ENCODE assay signal across 8 mouse cellular contexts in genomic region chr6:29736610-29737458, GRCm38 (mm10). TPM values are rescaled to one million over a fixed set of nuclear protein-coding genes. Genes with fewer than 3 reads are reported as not detected.
DNase-seq lines count a peak whose midpoint lies in the region; ATAC-seq and TF ChIP-seq lines count a peak whose summit lies in the region.

No protein-coding gene starts in this region.

- peaks cover 25% of the 10 kb centered on the region for H3K4me1 ChIP-seq in lung, embryonic 15.5 days
- H3K4me1 ChIP-seq in embryonic facial prominence, embryonic 14.5 days (ENCODE audit: control insufficient read depth, insufficient read depth, low read length), result peaks cover 10% of the 10 kb centered on the region
- no peaks in the 10 kb centered on the region for H3K4me1 ChIP-seq in intestine, postnatal 0 days (replicated peaks; ENCODE audit: control insufficient read depth, insufficient read depth, low read length)
- H3K4me1 ChIP-seq in neural tube, embryonic 13.5 days (replicated peaks), result peaks cover 23% of the 10 kb centered on the region

- no peaks in the 10 kb centered on the region for H3K27me3 ChIP-seq in lung, embryonic 15.5 days
- H3K27me3 ChIP-seq in embryonic facial prominence, embryonic 14.5 days (replicated peaks; ENCODE audit: control insufficient read depth, insufficient read depth, low read length), result no peaks in the 10 kb centered on the region
- no peaks in the 10 kb centered on the region for H3K27me3 ChIP-seq in intestine, postnatal 0 days (replicated peaks; ENCODE audit: control insufficient read depth, insufficient read depth, low read length)
- H3K27me3 ChIP-seq in neural tube, embryonic 13.5 days, result 0 out of 2 replicates have a peak, but pooled peaks cover 4% of the 10 kb centered on the region

- intact Hi-C loops in gastrocnemius, postnatal 14 days (cut with DNase I; ENCODE audit: low total_unique reads), result no loop called here

- no peak for ATAC-seq in lung, embryonic 15.5 days (ENCODE audit: borderline replicate concordance, extremely low read depth, low FRiP score, low TSS enrichment)
- no peak for ATAC-seq in embryonic facial prominence, embryonic 14.5 days (ENCODE audit: low read depth)
- ATAC-seq in intestine, postnatal 0 days, result no peak
- no peak for ATAC-seq in neural tube, embryonic 13.5 days (ENCODE audit: low read depth)

- H3K27ac ChIP-seq in lung, embryonic 15.5 days, result peak overlapping the region; percentile 97
- H3K27ac ChIP-seq in embryonic facial prominence, embryonic 14.5 days (replicated peaks; ENCODE audit: low read depth, low read length), result peak overlapping the region; percentile 99
- H3K27ac ChIP-seq in intestine, postnatal 0 days (ENCODE audit: low read depth, low read length), result peak overlapping the region; percentile 88; the same call in 1 of the 2 replicates
- peak overlapping the region; percentile 84 for H3K27ac ChIP-seq in neural tube, embryonic 13.5 days (replicated peaks)

- H3K36me3 ChIP-seq in lung, embryonic 15.5 days, result no peaks in the 10 kb centered on the region; the same call in 1 of the 2 replicates
- H3K36me3 ChIP-seq in embryonic facial prominence, embryonic 14.5 days (ENCODE audit: control insufficient read depth, insufficient read depth, low read length), result peaks cover 13% of the 10 kb centered on the region; the same call in 1 of the 2 replicates
- no peaks in the 10 kb centered on the region for H3K36me3 ChIP-seq in intestine, postnatal 0 days (ENCODE audit: control insufficient read depth, insufficient read depth)
- H3K36me3 ChIP-seq in neural tube, embryonic 13.5 days, result no peaks in the 10 kb centered on the region

- peak overlapping the region; percentile 72 for H3K4me2 ChIP-seq in lung, embryonic 15.5 days
- H3K4me2 ChIP-seq in embryonic facial prominence, embryonic 14.5 days (ENCODE audit: low read depth, low read length), result peak overlapping the region; percentile 93
- H3K4me2 ChIP-seq in intestine, postnatal 0 days (replicated peaks; ENCODE audit: low read depth), result peak overlapping the region; percentile 96
- peak overlapping the region; percentile 88 for H3K4me2 ChIP-seq in neural tube, embryonic 13.5 days

- no peak for DNase-seq in lung, postnatal 4 days
- no peak for DNase-seq in embryonic facial prominence, embryonic 14.5 days (ENCODE audit: low spot score)
- no peak for DNase-seq in gastrocnemius, postnatal 14 days
- no peak for DNase-seq in kidney, postnatal 36 days
- DNase-seq in B cell, adult 2 months, result no peak

- TF ChIP-seq CTCF in intestine, postnatal 0 days (IDR thresholded peaks at IDR 0.05; ENCODE audit: low read depth), result no peak

- H3K4me3 ChIP-seq in lung, embryonic 15.5 days, result peak overlapping the region; percentile 86
- peak overlapping the region; percentile 93 for H3K4me3 ChIP-seq in embryonic facial prominence, embryonic 14.5 days (ENCODE audit: low read depth, low read length)
- H3K4me3 ChIP-seq in intestine, postnatal 0 days (ENCODE audit: low read depth, low read length), result peak overlapping the region; percentile 80
- peak overlapping the region; percentile 74 for H3K4me3 ChIP-seq in neural tube, embryonic 13.5 days

- 5% methylated on average over 13 of the region's 13 CpGs for WGBS in lung, embryonic 15.5 days
- 9% methylated on average over 13 of the region's 13 CpGs for WGBS in embryonic facial prominence, embryonic 14.5 days
- WGBS in intestine, postnatal 0 days, result 7% methylated on average over 13 of the region's 13 CpGs
- 19% methylated on average over 13 of the region's 13 CpGs for WGBS in neural tube, embryonic 13.5 days

- H3K9me3 ChIP-seq in lung, embryonic 15.5 days, result no peaks in the 10 kb centered on the region
- no peaks in the 10 kb centered on the region for H3K9me3 ChIP-seq in embryonic facial prominence, embryonic 14.5 days (ENCODE audit: control insufficient read depth, low read length)
- no peaks in the 10 kb centered on the region for H3K9me3 ChIP-seq in intestine, postnatal 0 days (ENCODE audit: control insufficient read depth)
- H3K9me3 ChIP-seq in neural tube, embryonic 13.5 days, result no peaks in the 10 kb centered on the region

- H3K9ac ChIP-seq in lung, embryonic 15.5 days, result peak overlapping the region; percentile 99
- H3K9ac ChIP-seq in embryonic facial prominence, embryonic 14.5 days (ENCODE audit: low read depth, low read length), result peak overlapping the region; percentile 99
- peak overlapping the region; percentile 95 for H3K9ac ChIP-seq in intestine, postnatal 0 days (ENCODE audit: low read depth, low read length)
- peak overlapping the region; percentile 91 for H3K9ac ChIP-seq in neural tube, embryonic 13.5 days

RNA-seq across cellular contexts. Expression of gene Smo, which starts 1.5 kb away (rescaled TPM):
- 39.2 and 41.6 TPM in 2 replicates for polyA plus RNA-seq in lung, embryonic 15.5 days (2015; fragmentation: Nextera tagmentation; extraction: Ambion mirVana)
- 45.5 and 48.9 TPM in 2 replicates for polyA plus RNA-seq in embryonic facial prominence, embryonic 14.5 days (2014; fragmentation: Nextera tagmentation; extraction: Ambion mirVana)
- 7.1 and 7.4 TPM in 2 replicates for polyA plus RNA-seq in intestine, postnatal 0 days (2015; fragmentation: Nextera tagmentation; extraction: Ambion mirVana)
- 16.1 and 16.4 TPM in 2 replicates for polyA plus RNA-seq in neural tube, embryonic 13.5 days (2015; fragmentation: Nextera tagmentation; extraction: Ambion mirVana)
- 10 to 100 TPM; 11.0 to 14.4 TPM for total RNA-seq in gastrocnemius, postnatal 14 days (2021)

RNA-seq across cellular contexts. Expression of gene Ahcyl2, which starts 31.0 kb away (rescaled TPM):
- polyA plus RNA-seq in lung, embryonic 15.5 days (2015; fragmentation: Nextera tagmentation; extraction: Ambion mirVana), result 8.2 and 9.5 TPM in 2 replicates
- polyA plus RNA-seq in embryonic facial prominence, embryonic 14.5 days (2014; fragmentation: Nextera tagmentation; extraction: Ambion mirVana), result 12.6 and 14.0 TPM in 2 replicates
- polyA plus RNA-seq in intestine, postnatal 0 days (2015; fragmentation: Nextera tagmentation; extraction: Ambion mirVana), result 74.7 and 83.6 TPM in 2 replicates
- polyA plus RNA-seq in neural tube, embryonic 13.5 days (2015; fragmentation: Nextera tagmentation; extraction: Ambion mirVana), result 17.2 and 17.3 TPM in 2 replicates
- 10 to 100 TPM in 1 of 2 experiments, 1 to 10 TPM in 1; 9.5 to 10.9 TPM for total RNA-seq in gastrocnemius, postnatal 14 days (2021)

RNA-seq across cellular contexts. Expression of gene Tspan33, which starts 42.8 kb away (rescaled TPM):
- 4.4 and 5.0 TPM in 2 replicates for polyA plus RNA-seq in lung, embryonic 15.5 days (2015; fragmentation: Nextera tagmentation; extraction: Ambion mirVana)
- polyA plus RNA-seq in embryonic facial prominence, embryonic 14.5 days (2014; fragmentation: Nextera tagmentation; extraction: Ambion mirVana), result 3.4 and 5.0 TPM in 2 replicates
- 0.84 and 1.0 TPM in 2 replicates for polyA plus RNA-seq in intestine, postnatal 0 days (2015; fragmentation: Nextera tagmentation; extraction: Ambion mirVana)
- polyA plus RNA-seq in neural tube, embryonic 13.5 days (2015; fragmentation: Nextera tagmentation; extraction: Ambion mirVana), result 5.6 and 7.0 TPM in 2 replicates
- total RNA-seq in gastrocnemius, postnatal 14 days (2021), result 1 to 10 TPM; 2.9 to 3.8 TPM
